Mouse (Mus musculus): ENCODE measurements at regions not wholly inside any gene's neighbourhood (a gene's known extent, or its start where the extent isn't known, plus 50 kb on each side); places are given as distances from the start of the nearest gene placed in this dataset.

DNA sequence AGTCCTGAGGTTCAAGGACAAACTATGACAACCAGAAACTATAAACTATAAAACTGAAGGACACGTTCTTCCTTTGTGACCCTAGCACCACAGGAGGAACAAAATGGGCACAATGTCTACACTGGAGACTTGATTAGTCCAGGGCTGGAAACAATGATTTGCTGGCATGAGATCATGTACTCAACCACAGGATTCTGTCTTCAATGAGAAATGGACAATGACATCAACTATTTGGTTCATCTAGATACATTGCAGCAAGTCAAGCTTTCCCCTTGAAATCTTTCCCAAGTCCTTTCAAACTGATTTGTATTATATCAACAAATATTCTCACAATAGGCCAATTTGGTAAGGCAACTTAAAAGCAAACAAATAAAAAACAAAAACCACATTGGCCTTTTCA lies 98.6 kb upstream of the Fn1 start:
- 62% methylated on average over 1 of the region's 1 CpGs for WGBS
- no peaks in the 10 kb centered on the region for H3K36me3 ChIP-seq (ENCODE audit: control insufficient read depth, insufficient read depth, low read length)
- H3K27me3 ChIP-seq (replicated peaks; ENCODE audit: control insufficient read depth, insufficient read depth, low read length) = no peaks in the 10 kb centered on the region
- ATAC-seq = no peak
- no peak overlapping the region for H3K9ac ChIP-seq (ENCODE audit: low read depth, low read length)
- H3K4me1 ChIP-seq (ENCODE audit: control insufficient read depth, insufficient read depth, low read depth, low read length) = no peaks in the 10 kb centered on the region
- no peak overlapping the region for H3K27ac ChIP-seq (ENCODE audit: low read depth, low read length)
- peaks cover 6% of the 10 kb centered on the region for H3K9me3 ChIP-seq (ENCODE audit: control insufficient read depth, low read length)
- H3K4me2 ChIP-seq (ENCODE audit: low read length) = no peak overlapping the region
- no peak overlapping the region for H3K4me3 ChIP-seq (ENCODE audit: low read length)

- WGBS = 75% methylated on average over 3 of the region's 3 CpGs
- H3K27me3 ChIP-seq (replicated peaks; ENCODE audit: control insufficient read depth, insufficient read depth, low read length) = no peaks in the 10 kb centered on the region
- no peaks in the 10 kb centered on the region for H3K9me3 ChIP-seq (ENCODE audit: control insufficient read depth, low read length)
- H3K4me3 ChIP-seq (ENCODE audit: low read length) = no peak overlapping the region
- ATAC-seq = no peak
- no peak overlapping the region for H3K9ac ChIP-seq (ENCODE audit: low read depth, low read length)
- no peak overlapping the region for H3K27ac ChIP-seq (ENCODE audit: low read depth, low read length)
- H3K4me1 ChIP-seq (ENCODE audit: control insufficient read depth, insufficient read depth, low read depth, low read length) = no peaks in the 10 kb centered on the region
- no peak overlapping the region for H3K4me2 ChIP-seq (ENCODE audit: low read length)
- no peaks in the 10 kb centered on the region for H3K36me3 ChIP-seq (ENCODE audit: control insufficient read depth, insufficient read depth, low read length)
Measured at GRCm38 (mm10) chr1:71735606-71736005, 82.6 kb upstream of the Fn1 start.

DNA sequence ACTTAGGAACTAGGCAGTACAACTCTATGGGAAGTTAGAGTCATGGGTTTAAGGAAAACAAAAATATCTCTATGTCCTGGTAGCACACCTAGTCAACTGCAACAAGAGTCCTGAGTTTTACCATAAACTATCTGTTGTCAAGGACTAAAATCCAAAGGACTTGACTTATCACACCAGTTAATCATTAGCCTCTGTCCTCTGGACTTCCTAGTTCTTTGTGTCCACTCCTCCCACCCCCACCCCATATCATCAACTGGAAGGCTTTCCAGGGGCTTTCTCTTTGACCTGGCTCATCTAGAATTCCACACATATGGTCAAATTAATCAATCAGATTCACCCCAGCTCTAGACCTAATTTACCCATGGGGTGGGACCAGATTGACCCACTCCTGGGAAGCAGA lies 78.6 kb upstream of the Fn1 start:
- no peaks in the 10 kb centered on the region for H3K9me3 ChIP-seq (ENCODE audit: control insufficient read depth, low read length)

GRCm38 (mm10) chr1:71731011-71731410 lies 78.0 kb upstream of the Fn1 start:
- no peaks in the 10 kb centered on the region for H3K4me1 ChIP-seq (ENCODE audit: control insufficient read depth, insufficient read depth, low read depth, low read length)
- 85% methylated on average over 4 of the region's 4 CpGs for WGBS
- no peaks in the 10 kb centered on the region for H3K9me3 ChIP-seq (ENCODE audit: control insufficient read depth, low read length)
- H3K4me2 ChIP-seq (ENCODE audit: low read length) = no peak overlapping the region
- no peak for ATAC-seq
- no peaks in the 10 kb centered on the region for H3K36me3 ChIP-seq (ENCODE audit: control insufficient read depth, insufficient read depth, low read length)
- H3K27me3 ChIP-seq (replicated peaks; ENCODE audit: control insufficient read depth, insufficient read depth, low read length) = no peaks in the 10 kb centered on the region
- H3K27ac ChIP-seq (ENCODE audit: low read depth, low read length) = no peak overlapping the region
- no peak overlapping the region for H3K4me3 ChIP-seq (ENCODE audit: low read length)
- no peak overlapping the region for H3K9ac ChIP-seq (ENCODE audit: low read depth, low read length)

More for the DNA sequence above, 78.6 kb upstream of the Fn1 start:
- H3K4me1 ChIP-seq (ENCODE audit: control insufficient read depth, insufficient read depth, low read depth, low read length) = no peaks in the 10 kb centered on the region
- no peak overlapping the region for H3K4me2 ChIP-seq (ENCODE audit: low read length)
- no peak overlapping the region for H3K4me3 ChIP-seq (ENCODE audit: low read length)
- no peak overlapping the region for H3K9ac ChIP-seq (ENCODE audit: low read depth, low read length)
- H3K27ac ChIP-seq (ENCODE audit: low read depth, low read length) = no peak overlapping the region
- no peak for ATAC-seq
- no peaks in the 10 kb centered on the region for H3K36me3 ChIP-seq (ENCODE audit: control insufficient read depth, insufficient read depth, low read length)
- no peaks in the 10 kb centered on the region for H3K27me3 ChIP-seq (replicated peaks; ENCODE audit: control insufficient read depth, insufficient read depth, low read length)

- no peak for ATAC-seq
- no peaks in the 10 kb centered on the region for H3K27me3 ChIP-seq (replicated peaks; ENCODE audit: control insufficient read depth, insufficient read depth, low read length)
- no peaks in the 10 kb centered on the region for H3K4me1 ChIP-seq (ENCODE audit: control insufficient read depth, insufficient read depth, low read depth, low read length)
- no peaks in the 10 kb centered on the region for H3K9me3 ChIP-seq (ENCODE audit: control insufficient read depth, low read length)
- H3K9ac ChIP-seq (ENCODE audit: low read depth, low read length) = no peak overlapping the region
- H3K4me3 ChIP-seq (ENCODE audit: low read length) = no peak overlapping the region
- 92% methylated on average over 8 of the region's 8 CpGs for WGBS
- H3K36me3 ChIP-seq (ENCODE audit: control insufficient read depth, insufficient read depth, low read length) = no peaks in the 10 kb centered on the region
- H3K27ac ChIP-seq (ENCODE audit: low read depth, low read length) = no peak overlapping the region
- no peak overlapping the region for H3K4me2 ChIP-seq (ENCODE audit: low read length)
Measured at GRCm38 (mm10) chr1:71728852-71729347, 75.9 kb upstream of the Fn1 start.

- H3K36me3 ChIP-seq (ENCODE audit: control insufficient read depth, insufficient read depth, low read length) = no peaks in the 10 kb centered on the region
- no peaks in the 10 kb centered on the region for H3K4me1 ChIP-seq (ENCODE audit: control insufficient read depth, insufficient read depth, low read depth, low read length)
- H3K4me2 ChIP-seq (ENCODE audit: low read length) = no peak overlapping the region
- 79% methylated on average over 7 of the region's 7 CpGs for WGBS
- H3K4me3 ChIP-seq (ENCODE audit: low read length) = no peak overlapping the region
- H3K9me3 ChIP-seq (ENCODE audit: control insufficient read depth, low read length) = no peaks in the 10 kb centered on the region
- H3K27ac ChIP-seq (ENCODE audit: low read depth, low read length) = no peak overlapping the region
- no peak overlapping the region for H3K9ac ChIP-seq (ENCODE audit: low read depth, low read length)
- H3K27me3 ChIP-seq (replicated peaks; ENCODE audit: control insufficient read depth, insufficient read depth, low read length) = no peaks in the 10 kb centered on the region
- ATAC-seq = no peak
Measured at GRCm38 (mm10) chr1:71723816-71724215, 70.8 kb upstream of the Fn1 start.

DNA sequence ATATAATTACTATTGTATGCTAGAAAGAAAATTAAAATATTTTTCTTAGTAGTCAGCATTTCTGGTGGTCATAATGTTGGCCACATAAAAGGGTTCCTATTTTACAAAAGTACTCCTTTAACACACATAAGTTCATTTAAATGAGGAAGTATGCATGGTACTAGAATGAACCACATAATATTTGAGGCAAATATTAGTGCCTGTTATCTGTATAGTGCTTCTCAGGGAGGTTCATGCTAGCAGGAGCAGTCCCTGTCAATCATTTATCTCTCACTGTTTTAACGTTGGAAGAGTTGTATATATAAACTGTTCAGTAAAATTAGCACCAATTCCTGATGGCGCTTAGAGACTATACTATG lies 70.0 kb upstream of the Fn1 start:
- Histone ChIP-seq H3K9ac (ENCODE audit: low read depth, low read length) (no peak overlapping the region), H3K4me1 (ENCODE audit: control insufficient read depth, insufficient read depth, low read depth, low read length) (no peaks in the 10 kb centered on the region), H3K27ac (ENCODE audit: low read depth, low read length) (no peak overlapping the region), H3K36me3 (ENCODE audit: control insufficient read depth, insufficient read depth, low read length) (no peaks in the 10 kb centered on the region), H3K9me3 (ENCODE audit: control insufficient read depth, low read length) (no peaks in the 10 kb centered on the region), H3K4me3 (ENCODE audit: low read length) (no peak overlapping the region), H3K4me2 (ENCODE audit: low read length) (no peak overlapping the region), H3K27me3 (replicated peaks; ENCODE audit: control insufficient read depth, insufficient read depth, low read length) (no peaks in the 10 kb centered on the region)
- WGBS = 70% methylated on average over 2 of the region's 2 CpGs
- ATAC-seq = no peak

DNA sequence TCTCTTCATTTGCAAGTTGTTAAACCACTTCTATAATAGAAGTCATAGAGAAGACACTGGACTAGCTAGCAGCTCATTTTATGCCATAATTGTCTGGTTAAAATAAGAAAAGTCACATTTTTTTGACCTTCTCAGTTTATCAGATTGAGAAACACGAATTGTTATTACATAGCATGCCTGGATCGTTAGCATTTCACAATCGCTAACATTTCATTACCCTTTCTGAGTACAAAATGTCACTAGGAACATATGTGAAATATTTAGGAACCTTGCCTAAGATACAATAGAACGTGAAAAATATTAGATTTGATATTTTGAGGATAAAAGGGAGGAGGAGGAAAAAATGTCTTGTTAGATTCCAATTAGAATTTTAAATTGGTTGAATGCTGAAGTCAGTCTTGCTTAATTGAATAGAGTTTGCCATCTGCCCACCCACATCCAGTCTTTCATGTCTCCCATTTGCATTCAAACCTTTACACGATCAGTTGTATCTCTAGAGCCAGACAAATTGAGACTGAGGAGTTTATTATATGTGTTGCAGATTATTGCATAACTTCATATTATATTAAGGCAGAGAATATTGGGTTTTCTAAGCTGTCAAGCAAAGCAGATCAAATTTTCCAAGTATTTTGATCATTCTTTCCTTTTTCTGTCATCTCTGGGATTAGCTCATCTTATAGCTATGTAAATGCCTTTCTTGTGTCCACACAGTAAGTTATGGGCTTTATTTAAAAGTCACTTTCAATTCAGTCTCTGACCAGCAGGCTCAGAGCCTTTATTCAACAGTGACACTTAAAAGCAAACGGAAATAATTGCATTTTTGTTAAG lies 69.4 kb upstream of the Fn1 start:
- Histone ChIP-seq H3K4me2 (ENCODE audit: low read length) (no peak overlapping the region), H3K36me3 (ENCODE audit: control insufficient read depth, insufficient read depth, low read length) (no peaks in the 10 kb centered on the region), H3K4me1 (ENCODE audit: control insufficient read depth, insufficient read depth, low read depth, low read length) (no peaks in the 10 kb centered on the region), H3K9me3 (ENCODE audit: control insufficient read depth, low read length) (no peaks in the 10 kb centered on the region), H3K27me3 (replicated peaks; ENCODE audit: control insufficient read depth, insufficient read depth, low read length) (no peaks in the 10 kb centered on the region), H3K4me3 (ENCODE audit: low read length) (no peak overlapping the region), H3K9ac (ENCODE audit: low read depth, low read length) (no peak overlapping the region), H3K27ac (ENCODE audit: low read depth, low read length) (no peak overlapping the region)
- ATAC-seq = no peak
- WGBS = 72% methylated on average over 6 of the region's 6 CpGs

All from hindbrain, embryonic 16.5 days (tissue).